Mouse (Mus musculus) megakaryocyte, adult 5-6 weeks (primary cell): ENCODE measurements around the gene Cd151. TPM values are rescaled to one million over a fixed set of nuclear protein-coding genes. Genes with fewer than 3 reads are reported as not detected.

Source experiments
- ATAC-seq: 2 replicates; pipeline ENCODE4 v1.8.0; 2016; ENCODE audit warnings: mild to moderate bottlenecking, inconsistent platforms; ENCODE audit not compliant: poor library complexity, severe bottlenecking
- total RNA-seq, 2 experiments: library from RNA; stranded (forward) in 1 of 2; stranded (reverse) in 1 of 2; fragments of 153-499, 151-499 nt in 1 of 2; fragments of 221-1000, 200-1000 nt in 1 of 2; gene quantifications; 2 replicates each; pipeline versions ENCODE4 v1.2.3 to v1.2.4; 2015 to 2017

The Cd151 gene
- total RNA-seq, 2 experiments from 2014 or later = 13.3 to 21.6 TPM

GRCm38 (mm10) chr7:141471236-141471635, 4.0 kb downstream of the Cd151 start:
- no peak for ATAC-seq

DNA sequence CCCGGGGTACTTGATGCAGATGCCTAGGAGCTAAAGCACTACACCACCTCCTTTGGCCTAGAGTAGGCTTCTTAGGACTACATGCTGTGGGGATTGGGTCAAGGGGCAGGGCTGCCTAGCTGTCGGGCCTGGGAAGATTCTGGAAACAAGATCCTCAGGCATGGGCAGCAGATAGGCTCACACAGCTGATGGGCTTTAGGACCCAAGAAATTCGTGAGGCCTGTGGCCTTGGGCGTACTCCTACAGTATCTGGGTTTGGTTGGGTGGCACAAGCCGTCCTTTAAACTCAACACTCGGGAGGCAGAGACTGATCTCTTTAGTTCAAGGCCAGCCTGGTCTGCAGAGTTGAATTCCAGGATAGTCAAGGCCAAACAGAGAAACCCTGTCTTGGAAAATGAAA, 5.0 kb downstream of the Cd151 start:
- ATAC-seq = no peak

DNA sequence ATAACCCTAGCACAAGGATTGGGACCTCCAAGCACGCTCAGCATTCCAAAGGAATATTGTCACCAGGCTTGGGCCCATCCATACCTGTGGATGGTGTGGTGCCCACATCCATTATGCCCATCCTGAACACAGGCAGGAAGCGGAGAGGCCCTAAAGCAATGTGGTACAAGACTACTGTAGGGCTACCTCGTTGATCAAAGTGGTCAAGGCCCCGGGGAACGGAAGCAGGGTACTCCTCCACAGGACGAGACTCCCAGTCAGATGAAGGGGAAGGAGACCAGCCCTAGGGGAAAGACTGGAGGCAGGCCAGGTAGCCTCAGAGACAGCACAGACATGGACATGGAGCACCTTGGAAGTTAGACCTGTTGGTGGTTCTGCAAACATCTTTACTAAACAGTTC, 5.6 kb downstream of the Cd151 start:
- ATAC-seq = no peak

DNA sequence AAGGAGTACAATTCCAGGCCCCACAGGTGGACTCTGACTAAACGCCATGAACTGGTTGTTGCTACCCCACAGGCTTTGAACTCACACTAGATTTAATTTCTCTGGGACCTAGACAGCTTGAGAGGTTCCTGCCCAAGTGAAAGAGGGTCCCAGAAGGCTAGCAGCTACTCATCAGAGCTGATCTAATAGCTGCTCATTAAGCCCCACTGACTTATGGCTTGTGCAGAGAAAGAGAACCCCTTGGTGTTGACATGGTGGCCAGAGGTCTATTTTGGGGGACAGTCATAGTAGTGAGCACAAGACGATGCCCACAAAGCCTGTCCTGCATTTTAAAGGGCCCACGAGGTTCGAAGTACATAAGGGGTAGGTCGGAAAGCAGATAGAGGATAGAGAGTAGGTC, 7.0 kb downstream of the Cd151 start:
- ATAC-seq = no peak

GRCm38 (mm10) chr7:141475011-141475804, 8.0 kb downstream of the Cd151 start, which contains the start of the genes Polr2l and Tspan4:
TSS of gene Polr2l (minus strand) at chr7:141475132.
TSS of gene Tspan4 (plus strand) at chr7:141475240.
- ATAC-seq = peak; percentile 80

GRCm38 (mm10) chr7:141475805-141476158, 8.6 kb downstream of the Cd151 start:
- no peak for ATAC-seq

DNA sequence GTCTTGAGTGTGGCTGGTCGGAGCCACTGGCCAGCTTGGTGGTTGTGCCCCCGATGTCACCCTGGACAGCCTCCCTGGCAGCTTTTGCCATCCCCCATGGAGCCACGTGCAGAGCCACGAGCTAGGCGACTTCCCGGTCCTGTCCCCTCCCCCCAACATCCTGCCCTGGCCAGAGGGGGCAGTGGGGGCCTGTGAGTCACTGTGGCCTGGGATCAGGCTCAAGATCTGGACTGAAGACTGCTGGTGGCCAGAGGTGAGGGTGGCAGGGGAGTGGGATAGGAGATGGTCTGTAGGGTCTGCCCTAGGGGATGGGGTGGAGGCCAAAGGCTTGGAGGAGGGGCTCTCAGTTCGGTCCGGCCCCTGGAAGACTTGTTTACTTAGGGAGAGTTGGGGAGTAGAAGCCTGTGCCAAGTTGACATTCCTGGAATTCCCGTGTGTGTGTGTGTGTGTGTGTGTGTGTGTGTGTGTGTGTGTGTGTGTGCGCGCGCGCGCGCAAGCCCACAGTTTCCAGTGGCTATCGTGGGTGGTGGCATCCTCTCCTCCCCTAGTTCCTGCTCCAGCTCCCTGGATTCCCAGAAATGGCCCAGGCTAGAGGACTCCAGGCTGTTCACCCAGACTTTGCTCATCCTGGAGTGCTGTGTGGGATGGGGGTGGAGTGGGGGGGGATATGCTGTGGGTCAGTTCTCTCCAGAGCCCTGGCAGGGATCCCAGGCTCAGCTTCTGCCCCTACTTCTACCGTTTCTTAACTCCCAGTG, 9.2 kb downstream of the Cd151 start:
- peak; percentile 34 for ATAC-seq

GRCm38 (mm10) chr7:141476981-141477370, 9.8 kb downstream of the Cd151 start:
- ATAC-seq = no peak

GRCm38 (mm10) chr7:141477578-141478269, 10.5 kb downstream of the Cd151 start:
- ATAC-seq = no peak

- ATAC-seq = no peak
These were observed 11.1 kb downstream of the Cd151 start for GRCm38 (mm10) chr7:141478270-141478748.

GRCm38 (mm10) chr7:141480842-141481497, 13.8 kb downstream of the Cd151 start:
- peak; percentile 84 for ATAC-seq

- peak; percentile 37 for ATAC-seq
These were observed 14.6 kb downstream of the Cd151 start for GRCm38 (mm10) chr7:141481498-141482401.

- no peak for ATAC-seq
These were observed 15.4 kb downstream of the Cd151 start for GRCm38 (mm10) chr7:141482531-141483024.

GRCm38 (mm10) chr7:141483114-141483653, 16.0 kb downstream of the Cd151 start:
- ATAC-seq = no peak

GRCm38 (mm10) chr7:141484186-141485120, 17.3 kb downstream of the Cd151 start:
- no peak for ATAC-seq

DNA sequence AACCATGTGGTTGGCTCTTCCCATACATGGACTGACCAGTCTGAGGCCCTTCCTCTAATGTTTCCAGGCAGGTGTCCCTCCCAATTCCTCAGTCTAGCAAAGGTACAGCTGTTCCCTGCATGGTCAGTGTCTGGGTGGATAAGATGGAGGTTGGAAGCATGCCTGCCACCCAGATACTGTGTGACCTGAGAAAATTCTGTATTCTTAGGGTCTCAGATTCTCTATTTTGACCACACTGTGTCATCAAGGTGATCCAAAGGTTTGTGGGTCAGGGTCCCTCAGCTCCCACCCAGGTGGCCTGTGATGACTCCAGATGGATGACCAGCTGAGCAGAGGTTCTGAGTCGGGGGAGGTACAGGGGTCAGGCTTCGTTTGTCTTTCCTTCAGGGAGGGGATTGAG, 18.0 kb downstream of the Cd151 start:
- no peak for ATAC-seq

- no peak for ATAC-seq
These were observed 18.4 kb downstream of the Cd151 start for GRCm38 (mm10) chr7:141485606-141486005.

- no peak for ATAC-seq
These were observed 19.0 kb downstream of the Cd151 start for GRCm38 (mm10) chr7:141486239-141486638.
